Comparison of ENCODE assay signal across 14 mouse cellular contexts in the genomic region with DNA sequence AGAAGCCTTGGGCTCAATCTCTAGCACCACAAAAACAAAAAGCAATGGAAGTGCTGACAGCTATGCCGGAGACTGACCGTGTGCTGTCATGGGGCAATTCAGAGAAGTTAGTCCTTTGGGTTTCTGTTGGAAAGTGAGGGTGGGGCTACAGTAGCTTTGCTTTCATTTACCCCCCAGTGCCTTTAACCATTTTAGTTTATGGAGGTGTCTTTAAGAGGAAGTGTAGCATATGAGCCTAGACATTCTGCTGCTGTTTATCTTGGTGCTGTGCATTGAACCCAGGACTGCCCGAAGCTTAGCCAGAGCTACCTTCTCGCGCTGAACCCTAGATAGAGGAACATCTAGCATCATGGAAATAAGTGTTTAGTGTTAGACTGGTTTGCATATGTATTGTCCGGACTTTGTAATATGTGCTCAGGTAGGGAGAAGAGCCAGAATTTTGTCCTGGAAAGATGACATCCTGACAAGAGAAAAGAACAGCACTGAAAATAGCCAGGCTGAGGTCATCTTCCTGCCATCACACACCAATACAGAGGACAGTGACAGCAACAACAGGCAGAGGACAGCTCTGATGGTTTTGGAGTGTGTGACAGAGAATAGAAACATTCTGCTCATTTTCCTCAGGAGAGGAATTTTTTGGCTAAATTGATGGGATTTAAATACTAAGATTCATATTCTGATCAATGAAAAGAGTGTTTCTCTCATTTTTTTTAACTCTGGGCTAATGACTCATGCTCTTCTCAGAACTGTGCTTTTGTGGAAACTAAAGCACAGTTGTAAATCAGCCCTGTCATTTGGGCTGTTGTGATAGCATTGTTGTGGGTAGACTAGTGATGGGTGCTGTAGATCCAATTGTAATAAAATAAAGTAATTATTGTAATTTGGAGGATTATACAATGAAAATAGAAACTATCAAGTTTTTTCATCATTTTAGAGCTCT. TPM values are rescaled to one million over a fixed set of nuclear protein-coding genes. Genes with fewer than 3 reads are reported as not detected.
DNase-seq lines count a peak whose midpoint lies in the region; ATAC-seq lines count a peak whose summit lies in the region.
"Had no signal": no experiment of that assay in that cellular context is flagged by ENCODE, and none has a peak within 500 bp of the region (broad histone marks: within the 10 kb centered on the region; RNA-seq: fewer than 3 reads in every experiment).

No protein-coding gene starts in this region.

- DNase-seq in heart, postnatal 36 days = no peak
- DNase-seq in B cell, adult 2 months = peak; percentile 15 to 30
- peak; percentile 43 for DNase-seq in Muller cell, postnatal 12 days (ENCODE audit: inconsistent ontology term)
- DNase-seq in adrenal gland, adult 2 months = no peak
- DNase-seq in layer of hippocampus, postnatal 25 days (ENCODE audit: extremely low spot score in 1 of 2, low spot score in 1 of 2) = no peak
- DNase-seq: adrenal gland, adult 8-10 months; heart, postnatal 4 days; lung, postnatal 36 days; thymus, postnatal 4 days had no signal

- peaks cover 28% of the 10 kb centered on the region for H3K4me1 ChIP-seq in heart, embryonic 11.5 days (ENCODE audit: control insufficient read depth, insufficient read depth, low read length)
- H3K4me1 ChIP-seq: forebrain, embryonic 15.5 days had no signal

- intact Hi-C loops in heart, postnatal 36 days (cut with DNase I) = no loop called here

- H3K9me3 ChIP-seq in heart, embryonic 11.5 days (replicated peaks; ENCODE audit: control insufficient read depth, low read length) = no peaks in the 10 kb centered on the region
- H3K9me3 ChIP-seq: forebrain, embryonic 15.5 days; intestine, embryonic 15.5 days; neural tube, embryonic 15.5 days had no signal

- H3K27ac ChIP-seq in heart, embryonic 11.5 days (ENCODE audit: low read depth, low read length) = peak overlapping the region; percentile 51; the same call in 1 of the 2 replicates
- H3K27ac ChIP-seq: forebrain, embryonic 15.5 days; intestine, embryonic 15.5 days; neural tube, embryonic 15.5 days had no signal

- no peaks in the 10 kb centered on the region for H3K36me3 ChIP-seq in heart, embryonic 11.5 days (ENCODE audit: control insufficient read depth, insufficient read depth, low read length)
- H3K36me3 ChIP-seq: forebrain, embryonic 15.5 days; intestine, embryonic 15.5 days; neural tube, embryonic 15.5 days had no signal

- WGBS in heart, embryonic 11.5 days (ENCODE audit: insufficient replicate concordance) = 68% methylated on average over 6 of the region's 6 CpGs

- no peaks in the 10 kb centered on the region for H3K27me3 ChIP-seq in heart, embryonic 11.5 days (ENCODE audit: control insufficient read depth, insufficient read depth, low read length)
- H3K27me3 ChIP-seq: forebrain, embryonic 15.5 days; intestine, embryonic 15.5 days; neural tube, embryonic 15.5 days had no signal

- H3K4me3 ChIP-seq in heart, embryonic 11.5 days (ENCODE audit: low read depth, low read length) = no peak overlapping the region
- H3K4me3 ChIP-seq: forebrain, embryonic 15.5 days; intestine, embryonic 15.5 days; neural tube, embryonic 15.5 days had no signal

- no peak overlapping the region for H3K9ac ChIP-seq in heart, embryonic 11.5 days (ENCODE audit: low read depth, low read length)
- H3K9ac ChIP-seq: forebrain, embryonic 15.5 days; intestine, embryonic 15.5 days; neural tube, embryonic 15.5 days had no signal

- no peak overlapping the region for H3K4me2 ChIP-seq in heart, embryonic 11.5 days
- H3K4me2 ChIP-seq: forebrain, embryonic 15.5 days; intestine, embryonic 15.5 days; neural tube, embryonic 15.5 days had no signal

- no peak for ATAC-seq in heart, embryonic 11.5 days (replicated peaks; ENCODE audit: insufficient number of reproducible peaks, low FRiP score, low TSS enrichment)
- ATAC-seq in megakaryocyte, adult 5-6 weeks (ENCODE audit: poor library complexity, severe bottlenecking) = peak; percentile 47
- ATAC-seq: forebrain, embryonic 15.5 days; intestine, embryonic 15.5 days had no signal

RNA-seq across cellular contexts. Expression of gene Pik3ca, which starts 23.9 kb away (rescaled TPM):
- 10.1 and 12.0 TPM in 2 replicates for polyA plus RNA-seq in heart, embryonic 11.5 days (2014; fragmentation: Nextera tagmentation; extraction: Ambion mirVana)
- total RNA-seq in heart, postnatal 36 days (2021) = 10 to 100 TPM; 48.4 to 52.2 TPM
- total RNA-seq in megakaryocyte, adult 5-6 weeks (2015) = 23.5 and 25.0 TPM in 2 replicates
- total RNA-seq in megakaryocyte, adult 5-6 weeks (2017) = 31.1 and 32.4 TPM in 2 replicates
- 10 to 100 TPM; 42.1 to 49.6 TPM for total RNA-seq in adrenal gland, adult 2 months (2021)
- polyA plus RNA-seq in adrenal gland, adult 2 months (2012; rRNA removed) = 1.3 and 1.5 TPM in 2 replicates
- total RNA-seq in layer of hippocampus, postnatal 25 days (2021) = 10 to 100 TPM; 43.6 to 44.0 TPM

RNA-seq across cellular contexts. Expression of gene Zmat3, which starts 55.6 kb away (rescaled TPM):
- 5.3 and 5.8 TPM in 2 replicates for polyA plus RNA-seq in heart, embryonic 11.5 days (2014; fragmentation: Nextera tagmentation; extraction: Ambion mirVana)
- total RNA-seq in heart, postnatal 36 days (2021) = 1 to 10 TPM; 6.1 to 6.4 TPM
- total RNA-seq in megakaryocyte, adult 5-6 weeks (2015) = 2.3 and 2.4 TPM in 2 replicates
- total RNA-seq in megakaryocyte, adult 5-6 weeks (2017) = 0.53 and 0.77 TPM in 2 replicates
- 10 to 100 TPM; 17.7 to 18.2 TPM for total RNA-seq in adrenal gland, adult 2 months (2021)
- polyA plus RNA-seq in adrenal gland, adult 2 months (2012; rRNA removed) = 8.0 and 11.8 TPM in 2 replicates
- 10 to 100 TPM; 66.4 to 74.3 TPM for total RNA-seq in layer of hippocampus, postnatal 25 days (2021)

Comparison
In these comparisons a context has a peak if more than half of its experiments do, and no peak if none do; other contexts are left out.
1. DNase-seq: peak in B cell, adult 2 months (2 of 2) and Muller cell, postnatal 12 days (single experiment); none in heart, postnatal 36 days (0 of 2), adrenal gland, adult 2 months (single experiment) and layer of hippocampus, postnatal 25 days (0 of 2).